Mouse (Mus musculus) heart, adult 18-20 months (tissue): ENCODE results near the gene Grk6. TPM values are rescaled to one million over a fixed set of nuclear protein-coding genes. Genes with fewer than 3 reads are reported as not detected.

Source experiments
- microRNA-seq, 2 experiments: library from miRNA; unstranded; fragments of <30 nt; microRNA quantifications; one replicate each; pipeline ENCODE4 v1.2.0; 2022
- total RNA-seq, 2 experiments: library from RNA; stranded (reverse); gene quantifications; 2 replicates each; pipeline ENCODE4 v1.2.3; 2021

The Grk6 gene
- total RNA-seq, 2 experiments from 2014 or later, result 13.9 to 17.1 TPM

Small RNA genes lying within 50 kb of the gene (microRNA-seq; reads per million reads assigned to microRNA genes)
- gene Mir6943 (0.81 to 1.5 reads per million in 2 experiments), gene Mir6944 (0.76 to 1.4 reads per million in 2 experiments), gene Mir6945 (0.76 to 1.1 reads per million in 2 experiments)

Other genes with a start within 250 kb of the Grk6 start
- 10 to 100 TPM; 51.8 to 51.9 TPM for gene Nsd1, start 235.3 kb upstream of the Grk6 start, total RNA-seq
- gene Prelid1, start 124.6 kb upstream of the Grk6 start, total RNA-seq, result 10 to 100 TPM; 40.4 to 47.3 TPM
- gene Rab24, start 123.1 kb upstream of the Grk6 start, total RNA-seq, result 10 to 100 TPM; 35.2 to 38.0 TPM
- gene Mxd3, start 115.2 kb upstream of the Grk6 start, total RNA-seq, result under 1 TPM; 0.21 to 0.37 TPM
- gene Lman2, start 82.3 kb upstream of the Grk6 start, total RNA-seq, result 10 to 100 TPM; 46.7 to 51.6 TPM
- 1 to 10 TPM in 1 of 2 experiments, under 1 TPM in 1; 0.57 to 1.5 TPM for gene Rgs14, start 75.3 kb upstream of the Grk6 start, total RNA-seq
- not detected for gene Slc34a1, start 46.9 kb upstream of the Grk6 start, total RNA-seq
- gene Pfn3, start 29.8 kb upstream of the Grk6 start, total RNA-seq, result not detected
- not detected for gene F12, start 18.3 kb upstream of the Grk6 start, total RNA-seq
- under 1 TPM; 0.45 to 0.82 TPM for gene Prr7, start 19.2 kb downstream of the Grk6 start, total RNA-seq
- 1 to 10 TPM; 5.7 to 6.4 TPM for gene Dbn1, start 43.0 kb downstream of the Grk6 start, total RNA-seq
- 10 to 100 TPM; 42.2 to 46.6 TPM for gene Pdlim7, start 68.6 kb downstream of the Grk6 start, total RNA-seq
- gene Dok3, start 84.2 kb downstream of the Grk6 start, total RNA-seq, result 1 to 10 TPM; 1.6 to 3.3 TPM
- 10 to 100 TPM; 11.6 to 13.8 TPM for gene Ddx41, start 91.6 kb downstream of the Grk6 start, total RNA-seq
- 10 to 100 TPM; 11.7 to 14.3 TPM for gene Fam193b, start 126.0 kb downstream of the Grk6 start, total RNA-seq
- gene Tmed9, start 128.7 kb downstream of the Grk6 start, total RNA-seq, result 100 to 1,000 TPM in 1 of 2 experiments, 10 to 100 TPM in 1; 87.3 to 109 TPM
- gene B4galt7, start 154.8 kb downstream of the Grk6 start, total RNA-seq, result 1 to 10 TPM; 8.3 to 9.4 TPM
- gene Caml, start 177.9 kb downstream of the Grk6 start, total RNA-seq, result 10 to 100 TPM; 11.6 to 11.7 TPM
- gene Ddx46, start 190.0 kb downstream of the Grk6 start, total RNA-seq, result 10 to 100 TPM; 19.2 to 22.3 TPM
- 10 to 100 TPM; 38.0 to 39.3 TPM for gene B230219D22Rik, start 248.1 kb downstream of the Grk6 start, total RNA-seq